Mouse (Mus musculus) thymus, postnatal 4 days (tissue): Measurements from ENCODE around the gene 1700088E04Rik.

Experiments
- DNase-seq: peaks from one replicate; pipeline ENCODE4 v3.0.0; 2021

The 1700088E04Rik gene

GRCm38 (mm10) chr15:79097611-79098025 lies 43.4 kb downstream of the 1700088E04Rik start:
- no peak for DNase-seq

- no peak for DNase-seq
These were observed 43.9 kb downstream of the 1700088E04Rik start for GRCm38 (mm10) chr15:79097135-79097534.

GRCm38 (mm10) chr15:79096556-79096955 lies 44.5 kb downstream of the 1700088E04Rik start:
- no peak for DNase-seq

- no peak for DNase-seq
These were observed 45.6 kb downstream of the 1700088E04Rik start for GRCm38 (mm10) chr15:79095483-79095882.

DNA sequence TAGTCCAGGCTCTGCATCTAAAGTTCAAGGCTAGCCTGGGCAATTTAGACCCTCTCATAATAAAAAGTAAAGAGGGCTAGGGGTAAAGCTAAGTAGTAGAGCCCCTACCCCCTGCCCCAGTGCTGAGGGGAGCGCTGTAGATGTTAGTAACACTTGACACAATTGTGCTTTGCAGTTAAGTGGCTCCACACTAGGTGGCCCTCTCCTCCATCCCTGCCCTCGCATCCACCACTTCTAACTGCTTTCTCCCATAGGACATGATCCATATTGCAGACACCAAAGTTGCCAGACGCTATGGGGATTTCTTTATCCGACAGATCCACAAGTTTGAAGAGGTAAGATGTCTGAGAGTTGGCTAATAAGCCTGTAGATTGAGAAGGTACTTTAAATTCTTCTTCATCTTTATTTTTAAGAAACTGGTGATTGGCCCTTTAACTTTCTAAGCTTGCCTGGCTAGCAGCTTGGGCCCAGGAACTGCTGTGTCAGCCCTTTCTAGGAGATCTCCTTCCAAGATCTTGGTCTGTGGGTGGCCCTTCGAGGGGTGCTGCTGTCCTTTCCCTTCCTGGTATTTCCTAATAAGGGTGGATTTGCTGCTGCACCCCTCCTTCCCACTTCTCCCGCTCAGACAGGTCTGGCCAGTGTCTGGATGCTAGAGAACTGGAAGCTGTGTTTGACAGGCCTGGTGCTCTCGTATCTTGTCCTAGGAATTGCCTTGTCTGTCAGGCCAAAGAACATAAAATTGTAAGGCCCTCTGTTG lies 47.8 kb downstream of the 1700088E04Rik start:
- no peak for DNase-seq

GRCm38 (mm10) chr15:79092284-79092683 lies 48.8 kb downstream of the 1700088E04Rik start:
- no peak for DNase-seq

DNA sequence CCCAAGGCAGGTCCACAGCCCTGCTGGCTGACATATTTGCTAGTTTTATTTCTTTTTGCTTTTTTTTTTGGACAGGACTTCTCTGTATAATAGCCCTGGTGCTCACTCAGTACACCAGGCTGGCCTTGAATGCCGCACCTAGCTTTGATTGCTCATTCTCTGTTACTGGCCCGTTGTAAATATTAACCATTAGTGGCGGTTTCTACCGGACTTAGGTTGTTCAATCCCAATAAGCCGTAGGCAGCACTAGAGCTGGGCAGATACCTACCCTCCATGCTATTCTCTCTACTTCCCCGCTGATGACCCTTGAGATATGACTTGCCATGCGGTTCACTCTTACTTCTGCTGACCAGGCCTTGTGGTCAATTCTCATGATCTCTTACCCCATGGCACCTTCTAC lies 61.5 kb downstream of the 1700088E04Rik start:
- DNase-seq: no peak
